Mouse (Mus musculus): ENCODE measurements around the gene Fbxl16. TPM values are rescaled to one million over a fixed set of nuclear protein-coding genes. Genes with fewer than 3 reads are reported as not detected.
A peak's percentile ranks its signal among the peaks of the same experiment; 100 is the strongest.

Fbxl16 gene
- polyA plus RNA-seq, 1 experiment from 2014 or later, result 1.5 TPM

GRCm38 (mm10) chr17:25843122-25843521 is 34.2 kb downstream of the Fbxl16 start:
- H3K4me3 ChIP-seq, result peak overlapping the region; percentile 95
- H3K4me1 ChIP-seq, result peaks cover 40% of the 10 kb centered on the region
- 97% methylated on average over 4 of the region's 4 CpGs for WGBS
- H3K36me3 ChIP-seq, result peaks cover 83% of the 10 kb centered on the region
- no peaks in the 10 kb centered on the region for H3K9me3 ChIP-seq (replicated peaks)
- no peak overlapping the region for H3K27ac ChIP-seq
- no peak for DNase-seq (ENCODE audit: low spot score)
- H3K27me3 ChIP-seq (ENCODE audit: low read depth, poor library complexity, severe bottlenecking), result no peaks in the 10 kb centered on the region

- peaks cover 83% of the 10 kb centered on the region for H3K36me3 ChIP-seq
- peak overlapping the region; percentile 95 for H3K4me3 ChIP-seq
- no peaks in the 10 kb centered on the region for H3K9me3 ChIP-seq (replicated peaks)
- DNase-seq (ENCODE audit: low spot score), result no peak
- 3% methylated on average over 38 of the region's 38 CpGs for WGBS
- H3K4me1 ChIP-seq, result peaks cover 35% of the 10 kb centered on the region
- H3K27me3 ChIP-seq (ENCODE audit: low read depth, poor library complexity, severe bottlenecking), result no peaks in the 10 kb centered on the region
- H3K27ac ChIP-seq, result peak overlapping the region; percentile 93
Measured at GRCm38 (mm10) chr17:25843636-25844395, 34.9 kb downstream of the Fbxl16 start.

GRCm38 (mm10) chr17:25844396-25844901 is 35.6 kb downstream of the Fbxl16 start, which contains the start of gene Rhot2:
Rhot2 (minus strand) TSS chr17:25844851.
- 1% methylated on average over 21 of the region's 21 CpGs for WGBS
- no peaks in the 10 kb centered on the region for H3K9me3 ChIP-seq (replicated peaks)
- DNase-seq (ENCODE audit: low spot score), result peak; percentile 99
- no peaks in the 10 kb centered on the region for H3K27me3 ChIP-seq (ENCODE audit: low read depth, poor library complexity, severe bottlenecking)
- H3K36me3 ChIP-seq, result peaks cover 83% of the 10 kb centered on the region
- peak within 1 kb of the TSS; percentile 95 for H3K4me3 ChIP-seq
- peak within 1 kb of the TSS; percentile 93 for H3K27ac ChIP-seq
- peaks cover 29% of the 10 kb centered on the region for H3K4me1 ChIP-seq

- 95% methylated on average over 6 of the region's 6 CpGs for WGBS
- DNase-seq (ENCODE audit: low spot score), result no peak
- Histone ChIP-seq H3K27me3 (ENCODE audit: low read depth, poor library complexity, severe bottlenecking) (no peaks in the 10 kb centered on the region), H3K4me1 (peaks cover 35% of the 10 kb centered on the region), H3K27ac (peak overlapping the region; percentile 95; the same call in 1 of the 2 replicates), H3K36me3 (peaks cover 30% of the 10 kb centered on the region), H3K9me3 (replicated peaks) (no peaks in the 10 kb centered on the region), H3K4me3 (peak overlapping the region; percentile 83)
Measured at GRCm38 (mm10) chr17:25860229-25860628, 51.3 kb downstream of the Fbxl16 start.

- Histone ChIP-seq H3K9me3 (replicated peaks) (no peaks in the 10 kb centered on the region), H3K4me3 (peak within 1 kb of the TSS; percentile 83), H3K27me3 (ENCODE audit: low read depth, poor library complexity, severe bottlenecking) (no peaks in the 10 kb centered on the region), H3K4me1 (peaks cover 37% of the 10 kb centered on the region), H3K27ac (peak within 1 kb of the TSS; percentile 95), H3K36me3 (peaks cover 21% of the 10 kb centered on the region)
- 4% methylated on average over 65 of the region's 65 CpGs for WGBS
- peak; percentile 94 for DNase-seq (ENCODE audit: low spot score)
Measured at GRCm38 (mm10) chr17:25860832-25861703, 52.2 kb downstream of the Fbxl16 start, which contains the start of gene Wdr90. Wdr90 (minus strand) TSS chr17:25861501.

DNA sequence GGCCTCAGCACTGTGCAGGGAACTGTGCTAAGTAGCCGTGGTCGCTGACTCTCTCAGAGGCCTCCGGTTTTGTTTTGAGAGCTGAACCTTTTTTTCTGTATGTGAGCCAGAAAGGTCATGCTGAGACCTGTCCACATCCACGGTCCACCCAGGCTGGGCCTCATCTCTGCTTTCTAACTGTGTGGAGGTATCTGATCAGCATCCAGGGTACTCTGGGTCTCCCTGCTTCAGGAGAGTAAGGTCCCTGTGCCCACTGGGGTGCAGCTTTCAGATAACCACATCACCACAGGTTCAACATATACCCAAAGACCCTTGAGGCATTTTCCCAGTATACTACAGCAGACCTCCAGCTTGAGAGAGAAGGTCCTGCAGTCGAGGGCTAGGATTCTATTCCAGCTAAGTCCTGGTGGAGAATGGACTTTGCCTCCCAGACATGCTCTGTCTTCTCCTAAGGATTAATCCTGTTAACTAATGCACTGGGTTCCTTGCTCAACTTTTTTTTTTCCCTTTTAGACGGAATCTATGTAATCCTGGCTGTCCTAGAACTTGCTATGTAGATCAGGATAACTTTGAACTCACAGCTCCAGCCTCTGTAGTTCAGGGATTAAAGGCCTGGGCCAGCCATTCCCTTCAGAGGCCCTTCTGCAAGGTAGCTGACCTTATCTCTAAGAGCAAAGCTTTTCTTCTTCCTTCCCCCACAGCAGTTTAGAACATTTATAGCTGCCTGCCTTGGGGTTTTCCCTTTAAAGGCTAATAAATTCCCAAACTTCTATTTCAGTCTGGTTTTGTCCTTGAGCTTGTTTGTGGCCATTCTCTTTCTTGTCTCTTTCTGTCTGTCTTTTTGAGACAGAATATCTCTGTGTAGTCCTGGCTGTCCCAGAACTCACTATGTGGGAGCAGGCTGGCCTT is 53.1 kb downstream of the Fbxl16 start:
- 15% methylated on average over 6 of the region's 6 CpGs for WGBS
- Histone ChIP-seq H3K36me3 (peaks cover 14% of the 10 kb centered on the region), H3K27me3 (ENCODE audit: low read depth, poor library complexity, severe bottlenecking) (no peaks in the 10 kb centered on the region), H3K4me1 (peaks cover 37% of the 10 kb centered on the region), H3K9me3 (replicated peaks) (no peaks in the 10 kb centered on the region), H3K4me3 (peak overlapping the region; percentile 83), H3K27ac (peak overlapping the region; percentile 95)
- no peak for DNase-seq (ENCODE audit: low spot score)

DNA sequence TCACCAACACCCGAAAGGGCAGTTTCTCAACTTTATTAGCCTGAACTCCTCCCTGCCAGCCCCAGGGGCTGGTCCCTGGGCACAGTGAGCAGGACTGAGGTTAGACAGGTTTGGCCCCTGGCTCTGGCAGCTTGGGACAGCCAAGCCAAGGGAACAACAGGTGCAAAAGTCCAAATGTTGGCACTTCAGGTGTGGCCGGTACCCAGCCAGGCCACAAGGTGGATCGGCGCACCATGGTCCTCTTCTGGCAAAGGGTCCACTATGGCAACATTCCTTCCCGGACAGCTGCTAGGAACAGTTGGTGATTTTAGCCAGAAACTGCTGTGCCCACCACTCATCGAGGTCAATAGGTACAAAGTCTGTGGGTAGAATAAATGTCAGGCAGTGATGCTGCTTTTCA is 54.8 kb downstream of the Fbxl16 start:
- no peaks in the 10 kb centered on the region for H3K27me3 ChIP-seq (ENCODE audit: low read depth, poor library complexity, severe bottlenecking)
- DNase-seq (ENCODE audit: low spot score), result no peak
- no peaks in the 10 kb centered on the region for H3K9me3 ChIP-seq (replicated peaks)
- 86% methylated on average over 6 of the region's 6 CpGs for WGBS
- no peak overlapping the region for H3K4me3 ChIP-seq
- peaks cover 8% of the 10 kb centered on the region; the same call in 1 of the 2 replicates for H3K36me3 ChIP-seq
- H3K4me1 ChIP-seq, result peaks cover 48% of the 10 kb centered on the region
- no peak overlapping the region for H3K27ac ChIP-seq

- Histone ChIP-seq H3K36me3 (peaks cover 1% of the 10 kb centered on the region; the same call in 1 of the 2 replicates), H3K4me3 (no peak overlapping the region), H3K9me3 (replicated peaks) (no peaks in the 10 kb centered on the region), H3K4me1 (peaks cover 53% of the 10 kb centered on the region), H3K27me3 (ENCODE audit: low read depth, poor library complexity, severe bottlenecking) (no peaks in the 10 kb centered on the region), H3K27ac (no peak overlapping the region)
- no peak for DNase-seq (ENCODE audit: low spot score)
- 93% methylated on average over 14 of the region's 14 CpGs for WGBS
Measured at GRCm38 (mm10) chr17:25864311-25864710, 55.4 kb downstream of the Fbxl16 start.

DNA sequence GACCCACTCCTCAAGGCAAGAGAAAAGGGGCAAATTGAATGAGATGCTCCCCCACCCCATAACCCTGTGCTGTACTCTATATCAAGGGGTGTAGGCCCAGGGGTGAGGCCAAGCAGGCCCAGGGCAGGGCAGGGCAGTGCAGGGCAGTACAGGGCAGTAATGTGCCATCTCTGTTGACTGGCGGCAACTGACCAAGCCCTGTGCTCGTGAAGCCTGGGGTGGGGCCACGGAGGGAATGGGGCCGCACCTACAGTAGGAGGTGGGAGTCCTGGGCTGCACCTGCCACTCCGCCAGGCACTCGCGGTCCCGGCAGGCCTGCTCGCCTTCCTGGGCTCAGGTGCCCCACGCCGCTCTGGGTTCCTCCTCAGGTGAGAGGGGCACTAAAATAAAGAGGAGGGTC is 56.4 kb downstream of the Fbxl16 start:
- Histone ChIP-seq H3K27me3 (ENCODE audit: low read depth, poor library complexity, severe bottlenecking) (no peaks in the 10 kb centered on the region), H3K36me3 (no peaks in the 10 kb centered on the region), H3K27ac (0 out of 2 replicates have a peak overlapping the region, but pooled peaks have one; percentile 0), H3K4me1 (peaks cover 44% of the 10 kb centered on the region), H3K4me3 (no peak overlapping the region), H3K9me3 (replicated peaks) (no peaks in the 10 kb centered on the region)
- 89% methylated on average over 11 of the region's 11 CpGs for WGBS
- DNase-seq (ENCODE audit: low spot score), result no peak

DNA sequence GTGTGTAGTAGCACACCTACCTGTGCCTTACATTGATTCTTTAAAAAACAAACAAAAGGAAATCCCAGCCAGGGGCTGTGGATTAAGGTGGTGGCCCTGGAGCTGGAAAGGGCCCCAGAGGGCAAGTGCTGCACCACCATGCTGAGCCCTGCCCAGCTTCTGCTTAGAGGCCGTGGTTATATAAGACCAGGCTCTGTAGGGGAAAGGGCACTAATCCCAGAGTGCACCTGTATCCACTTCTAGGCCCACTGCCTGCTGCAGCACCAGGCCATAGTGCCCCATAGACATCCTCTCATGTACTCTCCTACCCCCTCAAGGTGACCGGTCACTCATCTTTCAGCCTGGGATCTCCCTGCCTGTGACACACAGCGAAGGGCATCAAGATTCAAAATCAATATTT is 57.3 kb downstream of the Fbxl16 start:
- 94% methylated on average over 3 of the region's 3 CpGs for WGBS
- no peak for DNase-seq (ENCODE audit: low spot score)
- Histone ChIP-seq H3K4me3 (no peak overlapping the region), H3K36me3 (no peaks in the 10 kb centered on the region), H3K4me1 (peaks cover 35% of the 10 kb centered on the region), H3K27ac (no peak overlapping the region), H3K9me3 (replicated peaks) (no peaks in the 10 kb centered on the region), H3K27me3 (ENCODE audit: low read depth, poor library complexity, severe bottlenecking) (no peaks in the 10 kb centered on the region)

- DNase-seq (ENCODE audit: low spot score), result no peak
- H3K4me3 ChIP-seq, result peak overlapping the region; percentile 78
- WGBS, result 10% methylated on average over 7 of the region's 7 CpGs
- H3K36me3 ChIP-seq, result no peaks in the 10 kb centered on the region
- H3K27ac ChIP-seq, result peak overlapping the region; percentile 71
- H3K9me3 ChIP-seq (replicated peaks), result no peaks in the 10 kb centered on the region
- no peaks in the 10 kb centered on the region for H3K27me3 ChIP-seq (ENCODE audit: low read depth, poor library complexity, severe bottlenecking)
- H3K4me1 ChIP-seq, result peaks cover 24% of the 10 kb centered on the region
Measured at GRCm38 (mm10) chr17:25867509-25867835, 58.6 kb downstream of the Fbxl16 start.
